10 mouse cellular contexts compared by ENCODE assay signal in genomic region chr3:88372643-88373042, GRCm38 (mm10). TPM values are rescaled to one million over a fixed set of nuclear protein-coding genes. Genes with fewer than 3 reads are reported as not detected.
DNase-seq lines count a peak whose midpoint lies in the region; ATAC-seq and TF ChIP-seq lines count a peak whose summit lies in the region.
"Not testable (repeated sequence)": the region's sequence is repeated elsewhere in the genome, so short reads cannot be mapped to it uniquely, and the experiment has no call there.
"Had no signal": no experiment of that assay in that cellular context is flagged by ENCODE, and none has a peak within 500 bp of the region (broad histone marks: within the 10 kb centered on the region; RNA-seq: fewer than 3 reads in every experiment).

Gene Bglap3 (minus strand): TSS chr3:88372743.

- WGBS in limb, embryonic 15.5 days, result 90% methylated on average over 9 of the region's 9 CpGs
- WGBS in stomach, postnatal 0 days, result 89% methylated on average over 9 of the region's 9 CpGs

- TF ChIP-seq EP300 in stomach, postnatal 0 days (optimal IDR thresholded peaks at IDR 0.05), result not testable (repeated sequence)

- not testable (repeated sequence) for H3K4me3 ChIP-seq in cortical plate, adult 2 months (ENCODE audit: insufficient read depth, low read length); limb, embryonic 15.5 days; stomach, postnatal 0 days (ENCODE audit: low read depth, low read length)

- H3K36me3 ChIP-seq in limb, embryonic 15.5 days; stomach, postnatal 0 days (ENCODE audit: control insufficient read depth, insufficient read depth, low read length): not testable (repeated sequence)

- not testable (repeated sequence) for TF ChIP-seq POLR2A in cortical plate, adult 2 months (IDR thresholded peaks at IDR 0.05; ENCODE audit: extremely low read depth, insufficient read depth, low read length)

- TF ChIP-seq CTCF in cortical plate, adult 2 months (IDR thresholded peaks at IDR 0.05; ENCODE audit: extremely low read depth, insufficient read depth, low read length); stomach, postnatal 0 days (IDR thresholded peaks at IDR 0.05; ENCODE audit: low read depth): not testable (repeated sequence)

- H3K4me1 ChIP-seq in cortical plate, adult 2 months (ENCODE audit: control insufficient read depth, insufficient read depth, low read length); limb, embryonic 15.5 days; stomach, postnatal 0 days (replicated peaks; ENCODE audit: control insufficient read depth, insufficient read depth): not testable (repeated sequence)

- H3K9ac ChIP-seq in limb, embryonic 15.5 days; stomach, postnatal 0 days (ENCODE audit: low read length): not testable (repeated sequence)

- H3K27ac ChIP-seq in cortical plate, adult 2 months (ENCODE audit: insufficient read depth, low read length); limb, embryonic 15.5 days; stomach, postnatal 0 days (replicated peaks): not testable (repeated sequence)

- H3K27me3 ChIP-seq in limb, embryonic 15.5 days; stomach, postnatal 0 days (ENCODE audit: control insufficient read depth, insufficient read depth, low read length): not testable (repeated sequence)

- peak; percentile 17 for DNase-seq in A20 (ENCODE audit: low read depth, low spot score)
- not testable (repeated sequence) for DNase-seq in gonadal fat pad, adult 2 months (ENCODE audit: low read depth); stomach, postnatal 0 days (ENCODE audit: low spot score)

- ATAC-seq in limb, embryonic 15.5 days (ENCODE audit: insufficient number of reproducible peaks, low FRiP score, low TSS enrichment, low read depth); stomach, postnatal 0 days (ENCODE audit: low FRiP score, low TSS enrichment): not testable (repeated sequence)

- not testable (repeated sequence) for H3K4me2 ChIP-seq in limb, embryonic 15.5 days; stomach, postnatal 0 days (replicated peaks; ENCODE audit: low read depth)

- not testable (repeated sequence) for H3K9me3 ChIP-seq in limb, embryonic 15.5 days; stomach, postnatal 0 days (ENCODE audit: control insufficient read depth, low read length)

RNA-seq across cellular contexts. Expression of gene Bglap3, which starts in this region (rescaled TPM):
- 14.7 and 17.5 TPM in 2 replicates for polyA plus RNA-seq in cortical plate, adult 2 months (2012; rRNA removed)
- polyA plus RNA-seq in gonadal fat pad, adult 2 months (2012; rRNA removed), result 214 and 266 TPM in 2 replicates
- polyA plus RNA-seq in limb, embryonic 15.5 days (2015; fragmentation: Nextera tagmentation; extraction: Ambion mirVana), result 34.8 and 39.9 TPM in 2 replicates
- 199 and 225 TPM in 2 replicates for polyA plus RNA-seq in stomach, postnatal 0 days (2015; fragmentation: Nextera tagmentation; extraction: Ambion mirVana)
- polyA plus RNA-seq: activated CD4-positive, CD25-positive, alpha-beta regulatory T cell, adult 4 months; forebrain, embryonic 11.5 days; forebrain, embryonic 13.5 days; forebrain, embryonic 15.5 days; forebrain, postnatal 0 days had no signal
